Mouse (Mus musculus): ENCODE measurements around the gene Mpzl1. TPM values are rescaled to one million over a fixed set of nuclear protein-coding genes. Genes with fewer than 3 reads are reported as not detected.
"Not testable (repeated sequence)": the region's sequence is repeated elsewhere in the genome, so short reads cannot be mapped to it uniquely, and the experiment has no call there.

Gene Mpzl1
- 41.8 and 43.7 TPM in 2 replicates for polyA plus RNA-seq (2012; rRNA removed)

DNA sequence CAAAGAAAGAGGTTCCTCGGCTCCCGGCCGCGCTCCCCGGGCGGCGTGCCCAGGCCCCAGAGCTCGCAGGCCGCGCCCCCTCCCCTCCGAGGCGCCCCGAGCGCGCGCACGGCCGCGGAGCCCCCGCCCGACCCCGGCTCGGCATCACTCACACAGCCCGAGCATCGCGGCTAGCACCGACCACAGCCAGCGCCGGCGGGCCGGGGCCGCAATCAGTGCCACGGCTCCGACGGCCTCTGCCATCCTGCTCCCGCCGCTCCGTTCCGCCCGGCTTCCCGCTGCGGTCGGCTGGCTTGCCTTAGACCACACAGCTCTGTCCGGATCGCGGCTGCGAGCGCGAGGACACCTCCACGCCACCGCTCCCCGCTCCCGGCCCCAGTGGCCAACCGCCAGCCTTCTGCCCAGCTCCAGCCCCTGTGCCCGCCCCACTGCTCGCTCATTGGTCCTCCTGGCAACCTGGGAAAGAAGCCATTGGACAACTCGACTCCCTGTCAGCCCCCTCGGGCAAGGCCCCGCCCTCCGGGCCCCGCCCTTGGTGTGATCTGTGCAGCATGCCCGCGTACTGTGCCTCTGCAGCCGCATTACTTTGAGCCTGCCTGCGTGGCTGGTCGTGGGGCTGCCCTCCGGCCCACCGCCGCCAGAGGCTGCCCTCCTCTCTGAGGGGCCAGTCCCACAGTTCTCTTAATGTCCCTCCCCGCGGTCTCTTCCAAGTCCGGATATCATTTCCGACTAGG, at the start of gene Mpzl1:
Gene Mpzl1, minus strand, starts transcription at position 388 of the 734 bp plus-strand sequence.
- 0 out of 2 replicates have a peak within 1 kb of the TSS, but pooled peaks have one; percentile 20 for H3K27ac ChIP-seq (ENCODE audit: insufficient read depth, low read length)
- H3K4me3 ChIP-seq (ENCODE audit: insufficient read depth, low read length) = peak within 1 kb of the TSS; percentile 62
- no peaks in the 10 kb centered on the region; the same call in 1 of the 2 replicates for H3K4me1 ChIP-seq (ENCODE audit: control insufficient read depth, insufficient read depth, low read length)
- TF ChIP-seq CTCF (IDR thresholded peaks at IDR 0.05; ENCODE audit: extremely low read depth, insufficient read depth, low read length) (no peak), POLR2A (IDR thresholded peaks at IDR 0.05; ENCODE audit: extremely low read depth, insufficient read depth, low read length) (peak; percentile 79)

DNA sequence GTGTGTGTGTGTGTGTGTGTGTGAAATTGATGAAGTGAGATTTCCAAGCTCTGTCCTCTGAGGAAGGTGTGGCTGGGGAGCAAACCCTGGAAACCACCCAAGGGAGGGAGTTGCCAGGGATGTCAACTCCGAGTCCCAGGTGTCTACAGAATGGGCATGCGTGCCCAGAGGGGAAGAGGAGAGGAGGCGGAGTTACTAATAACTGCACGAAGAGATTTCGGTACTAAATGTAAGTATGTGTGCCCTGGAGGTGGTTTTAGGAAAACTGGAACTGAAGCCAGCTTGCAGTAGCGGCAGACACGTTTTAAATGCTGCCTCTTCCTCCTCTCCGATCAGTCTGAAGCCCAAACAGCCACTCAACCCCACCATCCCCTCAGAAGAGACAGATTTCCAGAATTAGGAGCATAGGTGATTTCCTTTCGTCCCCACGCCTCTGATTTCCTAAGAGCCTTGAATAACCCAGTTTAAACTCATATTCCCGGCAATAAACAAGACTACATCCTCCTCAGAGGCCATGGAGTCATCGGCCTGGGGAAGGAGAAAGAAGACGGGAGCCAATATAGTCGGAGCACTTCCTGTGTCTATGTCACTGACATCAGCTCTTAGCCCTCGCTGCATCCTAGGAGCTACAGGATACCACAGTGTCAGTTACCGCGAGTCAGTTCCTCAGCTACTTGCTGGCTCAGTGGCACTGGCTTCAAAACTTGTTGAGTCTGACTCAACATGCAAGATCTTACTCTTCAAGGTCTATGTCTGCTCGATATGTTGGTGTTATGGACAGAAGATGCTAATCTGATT, 47.9 kb upstream of the Mpzl1 start:
- TF ChIP-seq CTCF (IDR thresholded peaks at IDR 0.05; ENCODE audit: extremely low read depth, insufficient read depth, low read length) (no peak), POLR2A (IDR thresholded peaks at IDR 0.05; ENCODE audit: extremely low read depth, insufficient read depth, low read length) (no peak)
- no peak overlapping the region for H3K4me3 ChIP-seq (ENCODE audit: insufficient read depth, low read length)
- no peaks in the 10 kb centered on the region for H3K4me1 ChIP-seq (ENCODE audit: control insufficient read depth, insufficient read depth, low read length)
- H3K27ac ChIP-seq (ENCODE audit: insufficient read depth, low read length) = no peak overlapping the region

- H3K27ac ChIP-seq (ENCODE audit: insufficient read depth, low read length) = no peak overlapping the region
- H3K4me3 ChIP-seq (ENCODE audit: insufficient read depth, low read length) = no peak overlapping the region
- TF ChIP-seq CTCF (IDR thresholded peaks at IDR 0.05; ENCODE audit: extremely low read depth, insufficient read depth, low read length) = peak; percentile 36; the same call in 1 of the 2 replicates
- TF ChIP-seq POLR2A (IDR thresholded peaks at IDR 0.05; ENCODE audit: extremely low read depth, insufficient read depth, low read length) = no peak
- no peaks in the 10 kb centered on the region for H3K4me1 ChIP-seq (ENCODE audit: control insufficient read depth, insufficient read depth, low read length)
These were observed 46.9 kb upstream of the Mpzl1 start for GRCm38 (mm10) chr1:165681045-165681794.

GRCm38 (mm10) chr1:165680086-165680485, 45.7 kb upstream of the Mpzl1 start:
- not testable (repeated sequence) for H3K27ac ChIP-seq (ENCODE audit: insufficient read depth, low read length)

DNA sequence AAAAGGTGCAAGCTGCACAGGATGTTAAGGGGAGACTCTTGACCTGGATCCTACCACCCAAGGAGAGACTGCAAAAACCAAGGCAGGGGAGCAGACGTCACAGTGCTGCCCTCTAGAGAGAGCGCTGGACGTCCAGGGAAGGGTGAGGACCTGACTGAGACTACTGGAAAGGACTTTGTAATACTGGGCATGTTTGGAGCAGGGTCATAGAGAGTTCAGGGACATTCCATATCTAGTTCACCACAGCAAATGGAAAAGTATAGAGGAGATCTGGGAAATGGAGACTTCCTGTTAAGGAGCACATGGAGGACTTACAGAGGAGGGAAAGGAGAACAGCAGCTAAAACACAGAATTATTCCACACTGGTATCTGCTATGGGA, 45.3 kb upstream of the Mpzl1 start:
- TF ChIP-seq CTCF (IDR thresholded peaks at IDR 0.05; ENCODE audit: extremely low read depth, insufficient read depth, low read length) = no peak
- no peak for TF ChIP-seq POLR2A (IDR thresholded peaks at IDR 0.05; ENCODE audit: extremely low read depth, insufficient read depth, low read length)
- Histone ChIP-seq H3K4me1 (ENCODE audit: control insufficient read depth, insufficient read depth, low read length) (no peaks in the 10 kb centered on the region), H3K27ac (ENCODE audit: insufficient read depth, low read length) (no peak overlapping the region), H3K4me3 (ENCODE audit: insufficient read depth, low read length) (no peak overlapping the region)

More at GRCm38 (mm10) chr1:165680086-165680485, 45.7 kb upstream of the Mpzl1 start:
- H3K4me1 ChIP-seq (ENCODE audit: control insufficient read depth, insufficient read depth, low read length); H3K4me3 ChIP-seq (ENCODE audit: insufficient read depth, low read length): not testable (repeated sequence)

- H3K4me1 ChIP-seq (ENCODE audit: control insufficient read depth, insufficient read depth, low read length) = no peaks in the 10 kb centered on the region
- no peak overlapping the region for H3K27ac ChIP-seq (ENCODE audit: insufficient read depth, low read length)
- no peak for TF ChIP-seq POLR2A (IDR thresholded peaks at IDR 0.05; ENCODE audit: extremely low read depth, insufficient read depth, low read length)
- no peak for TF ChIP-seq CTCF (IDR thresholded peaks at IDR 0.05; ENCODE audit: extremely low read depth, insufficient read depth, low read length)
- H3K4me3 ChIP-seq (ENCODE audit: insufficient read depth, low read length) = no peak overlapping the region
These were observed 44.7 kb upstream of the Mpzl1 start for GRCm38 (mm10) chr1:165678861-165679617.

GRCm38 (mm10) chr1:165677558-165677957, 43.2 kb upstream of the Mpzl1 start:
- TF ChIP-seq CTCF (IDR thresholded peaks at IDR 0.05; ENCODE audit: extremely low read depth, insufficient read depth, low read length) (no peak), POLR2A (IDR thresholded peaks at IDR 0.05; ENCODE audit: extremely low read depth, insufficient read depth, low read length) (no peak)
- Histone ChIP-seq H3K4me3 (ENCODE audit: insufficient read depth, low read length) (no peak overlapping the region), H3K27ac (ENCODE audit: insufficient read depth, low read length) (no peak overlapping the region), H3K4me1 (ENCODE audit: control insufficient read depth, insufficient read depth, low read length) (no peaks in the 10 kb centered on the region)

DNA sequence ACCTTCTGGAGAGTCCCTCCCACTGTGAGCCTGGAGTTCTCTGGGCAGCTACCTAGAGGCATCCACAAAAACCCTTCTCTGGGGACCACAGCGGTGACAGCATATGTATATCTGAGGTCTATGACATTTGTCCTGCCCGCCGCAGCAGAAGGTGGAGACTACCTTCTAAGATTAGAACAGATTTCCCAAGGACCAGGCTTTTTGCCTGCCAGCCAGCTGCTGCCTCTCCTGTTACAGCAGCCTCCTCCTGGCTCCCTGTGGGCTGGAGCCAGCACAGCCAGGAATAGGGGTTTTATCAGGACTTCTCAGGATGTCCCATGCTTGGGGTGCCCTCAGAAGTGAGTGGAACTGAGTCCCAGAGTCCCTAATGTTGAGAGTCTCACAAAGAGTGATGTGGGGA, 42.7 kb upstream of the Mpzl1 start:
- Histone ChIP-seq H3K4me3 (ENCODE audit: insufficient read depth, low read length) (no peak overlapping the region), H3K27ac (ENCODE audit: insufficient read depth, low read length) (no peak overlapping the region), H3K4me1 (ENCODE audit: control insufficient read depth, insufficient read depth, low read length) (no peaks in the 10 kb centered on the region)
- TF ChIP-seq POLR2A (IDR thresholded peaks at IDR 0.05; ENCODE audit: extremely low read depth, insufficient read depth, low read length) = no peak
- no peak for TF ChIP-seq CTCF (IDR thresholded peaks at IDR 0.05; ENCODE audit: extremely low read depth, insufficient read depth, low read length)

DNA sequence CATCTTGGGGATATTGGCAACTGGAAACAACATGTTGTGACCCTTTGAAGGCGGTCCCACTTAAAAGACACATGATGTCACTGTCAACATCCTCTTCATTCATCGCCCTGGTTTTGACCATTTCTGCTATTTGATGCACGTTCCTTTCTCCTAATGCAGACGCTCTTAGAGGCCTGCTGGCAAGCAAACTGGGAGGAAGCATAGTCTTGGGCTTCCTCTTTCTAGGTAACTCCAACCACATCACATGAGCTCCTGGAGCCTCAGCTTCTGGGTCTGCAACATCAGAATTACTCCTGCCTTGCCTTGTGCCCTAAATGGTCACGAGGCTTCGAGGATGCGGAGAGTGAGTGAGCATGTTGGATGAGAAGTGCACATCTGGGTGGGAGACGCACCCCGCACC, 40.8 kb upstream of the Mpzl1 start:
- no peak overlapping the region for H3K4me3 ChIP-seq (ENCODE audit: insufficient read depth, low read length)
- TF ChIP-seq CTCF (IDR thresholded peaks at IDR 0.05; ENCODE audit: extremely low read depth, insufficient read depth, low read length) = no peak
- TF ChIP-seq POLR2A (IDR thresholded peaks at IDR 0.05; ENCODE audit: extremely low read depth, insufficient read depth, low read length) = no peak
- no peak overlapping the region for H3K27ac ChIP-seq (ENCODE audit: insufficient read depth, low read length)
- H3K4me1 ChIP-seq (ENCODE audit: control insufficient read depth, insufficient read depth, low read length) = no peaks in the 10 kb centered on the region
